Mouse (Mus musculus): ENCODE measurements at regions not wholly inside any gene's neighbourhood (a gene's known extent, or its start where the extent isn't known, plus 50 kb on each side); places are given as distances from the start of the nearest gene placed in this dataset.
"Not testable (repeated sequence)": the region's sequence is repeated elsewhere in the genome, so short reads cannot be mapped to it uniquely, and the experiment has no call there.

GRCm38 (mm10) chr4:131431188-131431587 is 406.9 kb downstream of the Ptpru start:
- Histone ChIP-seq H3K36me3 (replicated peaks; ENCODE audit: control insufficient read depth, insufficient read depth) (no peaks in the 10 kb centered on the region), H3K4me1 (replicated peaks; ENCODE audit: control insufficient read depth, insufficient read depth, low read length) (peaks cover 24% of the 10 kb centered on the region), H3K27me3 (ENCODE audit: control insufficient read depth, insufficient read depth, low read length) (no peaks in the 10 kb centered on the region), H3K4me3 (replicated peaks; ENCODE audit: low read length) (no peak overlapping the region), H3K9ac (no peak overlapping the region), H3K9me3 (ENCODE audit: control insufficient read depth, low read length) (no peaks in the 10 kb centered on the region), H3K4me2 (replicated peaks) (no peak overlapping the region), H3K27ac (no peak overlapping the region)
- DNase-seq (ENCODE audit: low spot score) = peak; percentile 89
- WGBS = 12% methylated on average over 5 of the region's 5 CpGs
- 0 out of 2 replicates have a peak, but pooled peaks have one; percentile 21 for ATAC-seq (ENCODE audit: low FRiP score)

- no peaks in the 10 kb centered on the region for H3K9me3 ChIP-seq (ENCODE audit: control insufficient read depth, low read length)
- DNase-seq (ENCODE audit: low spot score) (peak; percentile 32), ATAC-seq (ENCODE audit: low FRiP score) (no peak)
- no peaks in the 10 kb centered on the region for H3K36me3 ChIP-seq (replicated peaks; ENCODE audit: control insufficient read depth, insufficient read depth)
- no peak overlapping the region for H3K9ac ChIP-seq
- WGBS = 27% methylated on average over 13 of the region's 13 CpGs
- H3K4me3 ChIP-seq (replicated peaks; ENCODE audit: low read length) = no peak overlapping the region
- peaks cover 28% of the 10 kb centered on the region for H3K4me1 ChIP-seq (replicated peaks; ENCODE audit: control insufficient read depth, insufficient read depth, low read length)
- H3K27ac ChIP-seq = no peak overlapping the region
- H3K4me2 ChIP-seq (replicated peaks) = no peak overlapping the region
- no peaks in the 10 kb centered on the region for H3K27me3 ChIP-seq (ENCODE audit: control insufficient read depth, insufficient read depth, low read length)
These were observed 405.4 kb downstream of the Ptpru start for GRCm38 (mm10) chr4:131432591-131433177.

- no peak overlapping the region for H3K4me2 ChIP-seq (replicated peaks)
These were observed 402.9 kb downstream of the Ptpru start for GRCm38 (mm10) chr4:131435222-131435621.

GRCm38 (mm10) chr4:131438403-131438802 is 399.7 kb downstream of the Ptpru start:
- no peak overlapping the region for H3K27ac ChIP-seq
- no peaks in the 10 kb centered on the region for H3K36me3 ChIP-seq (replicated peaks; ENCODE audit: control insufficient read depth, insufficient read depth)
- no peaks in the 10 kb centered on the region for H3K9me3 ChIP-seq (ENCODE audit: control insufficient read depth, low read length)
- no peaks in the 10 kb centered on the region for H3K27me3 ChIP-seq (ENCODE audit: control insufficient read depth, insufficient read depth, low read length)
- DNase-seq (ENCODE audit: low spot score) (no peak), ATAC-seq (ENCODE audit: low FRiP score) (no peak)
- no peak overlapping the region for H3K4me3 ChIP-seq (replicated peaks; ENCODE audit: low read length)
- H3K4me2 ChIP-seq (replicated peaks) = no peak overlapping the region
- peaks cover 4% of the 10 kb centered on the region; the same call in 1 of the 2 replicates for H3K4me1 ChIP-seq (replicated peaks; ENCODE audit: control insufficient read depth, insufficient read depth, low read length)
- 90% methylated on average over 2 of the region's 2 CpGs for WGBS
- H3K9ac ChIP-seq = no peak overlapping the region

More at GRCm38 (mm10) chr4:131435222-131435621, 402.9 kb downstream of the Ptpru start:
- DNase-seq (ENCODE audit: low spot score) (no peak), ATAC-seq (ENCODE audit: low FRiP score) (no peak)
- Histone ChIP-seq H3K9me3 (ENCODE audit: control insufficient read depth, low read length) (no peaks in the 10 kb centered on the region), H3K27me3 (ENCODE audit: control insufficient read depth, insufficient read depth, low read length) (no peaks in the 10 kb centered on the region), H3K4me3 (replicated peaks; ENCODE audit: low read length) (no peak overlapping the region), H3K27ac (no peak overlapping the region), H3K9ac (no peak overlapping the region), H3K4me1 (replicated peaks; ENCODE audit: control insufficient read depth, insufficient read depth, low read length) (peaks cover 13% of the 10 kb centered on the region), H3K36me3 (replicated peaks; ENCODE audit: control insufficient read depth, insufficient read depth) (no peaks in the 10 kb centered on the region)
- 79% methylated on average over 12 of the region's 12 CpGs for WGBS

GRCm38 (mm10) chr4:131438883-131439282 is 399.2 kb downstream of the Ptpru start:
- DNase-seq (ENCODE audit: low spot score) (no peak), ATAC-seq (ENCODE audit: low FRiP score) (no peak)
- Histone ChIP-seq H3K9me3 (ENCODE audit: control insufficient read depth, low read length) (no peaks in the 10 kb centered on the region), H3K4me2 (replicated peaks) (no peak overlapping the region), H3K27ac (no peak overlapping the region), H3K27me3 (ENCODE audit: control insufficient read depth, insufficient read depth, low read length) (no peaks in the 10 kb centered on the region), H3K36me3 (replicated peaks; ENCODE audit: control insufficient read depth, insufficient read depth) (no peaks in the 10 kb centered on the region), H3K4me3 (replicated peaks; ENCODE audit: low read length) (no peak overlapping the region), H3K4me1 (replicated peaks; ENCODE audit: control insufficient read depth, insufficient read depth, low read length) (peaks cover 4% of the 10 kb centered on the region; the same call in 1 of the 2 replicates), H3K9ac (no peak overlapping the region)
- 34% methylated on average over 2 of the region's 2 CpGs for WGBS

GRCm38 (mm10) chr4:131440845-131441244 is 397.2 kb downstream of the Ptpru start:
- H3K9ac ChIP-seq = no peak overlapping the region
- H3K4me3 ChIP-seq (replicated peaks; ENCODE audit: low read length) = no peak overlapping the region
- no peaks in the 10 kb centered on the region for H3K9me3 ChIP-seq (ENCODE audit: control insufficient read depth, low read length)
- no peak overlapping the region for H3K4me2 ChIP-seq (replicated peaks)
- H3K4me1 ChIP-seq (replicated peaks; ENCODE audit: control insufficient read depth, insufficient read depth, low read length) = peaks cover 4% of the 10 kb centered on the region; the same call in 1 of the 2 replicates
- 78% methylated on average over 3 of the region's 3 CpGs for WGBS
- H3K27me3 ChIP-seq (ENCODE audit: control insufficient read depth, insufficient read depth, low read length) = no peaks in the 10 kb centered on the region
- no peak overlapping the region for H3K27ac ChIP-seq
- ATAC-seq (ENCODE audit: low FRiP score) (no peak), DNase-seq (ENCODE audit: low spot score) (no peak)
- H3K36me3 ChIP-seq (replicated peaks; ENCODE audit: control insufficient read depth, insufficient read depth) = no peaks in the 10 kb centered on the region

GRCm38 (mm10) chr4:131443518-131443917 is 394.6 kb downstream of the Ptpru start:
- no peaks in the 10 kb centered on the region for H3K9me3 ChIP-seq (ENCODE audit: control insufficient read depth, low read length)
- no peaks in the 10 kb centered on the region for H3K4me1 ChIP-seq (replicated peaks; ENCODE audit: control insufficient read depth, insufficient read depth, low read length)
- no peak for ATAC-seq (ENCODE audit: low FRiP score)
- no peak overlapping the region for H3K9ac ChIP-seq
- H3K4me3 ChIP-seq (replicated peaks; ENCODE audit: low read length) = no peak overlapping the region
- WGBS = 88% methylated on average over 2 of the region's 2 CpGs
- DNase-seq (ENCODE audit: low spot score) = no peak
- H3K36me3 ChIP-seq (replicated peaks; ENCODE audit: control insufficient read depth, insufficient read depth) = no peaks in the 10 kb centered on the region
- H3K4me2 ChIP-seq (replicated peaks) = no peak overlapping the region
- no peaks in the 10 kb centered on the region for H3K27me3 ChIP-seq (ENCODE audit: control insufficient read depth, insufficient read depth, low read length)
- H3K27ac ChIP-seq = no peak overlapping the region

- WGBS = 87% methylated on average over 1 of the region's 1 CpGs
- H3K4me1 ChIP-seq (replicated peaks; ENCODE audit: control insufficient read depth, insufficient read depth, low read length); ATAC-seq (ENCODE audit: low FRiP score); H3K4me2 ChIP-seq (replicated peaks); H3K36me3 ChIP-seq (replicated peaks; ENCODE audit: control insufficient read depth, insufficient read depth); H3K9me3 ChIP-seq (ENCODE audit: control insufficient read depth, low read length); H3K9ac ChIP-seq; H3K27ac ChIP-seq; DNase-seq (ENCODE audit: low spot score); H3K4me3 ChIP-seq (replicated peaks; ENCODE audit: low read length); H3K27me3 ChIP-seq (ENCODE audit: control insufficient read depth, insufficient read depth, low read length): not testable (repeated sequence)
These were observed 387.8 kb downstream of the Ptpru start for GRCm38 (mm10) chr4:131450296-131450695.

- Histone ChIP-seq H3K4me2 (replicated peaks) (no peak overlapping the region), H3K9me3 (ENCODE audit: control insufficient read depth, low read length) (no peaks in the 10 kb centered on the region), H3K36me3 (replicated peaks; ENCODE audit: control insufficient read depth, insufficient read depth) (no peaks in the 10 kb centered on the region), H3K4me1 (replicated peaks; ENCODE audit: control insufficient read depth, insufficient read depth, low read length) (peaks cover 17% of the 10 kb centered on the region), H3K27me3 (ENCODE audit: control insufficient read depth, insufficient read depth, low read length) (no peaks in the 10 kb centered on the region), H3K9ac (no peak overlapping the region), H3K4me3 (replicated peaks; ENCODE audit: low read length) (no peak overlapping the region), H3K27ac (no peak overlapping the region; the same call in 1 of the 2 replicates)
- DNase-seq (ENCODE audit: low spot score) (no peak), ATAC-seq (ENCODE audit: low FRiP score) (no peak)
- 32% methylated on average over 7 of the region's 7 CpGs for WGBS
These were observed 380.5 kb downstream of the Ptpru start for GRCm38 (mm10) chr4:131457551-131457950.

- no peaks in the 10 kb centered on the region for H3K27me3 ChIP-seq (ENCODE audit: control insufficient read depth, insufficient read depth, low read length)
- 79% methylated on average over 5 of the region's 5 CpGs for WGBS
- H3K9me3 ChIP-seq (ENCODE audit: control insufficient read depth, low read length) = 0 out of 2 replicates have a peak, but pooled peaks cover 1% of the 10 kb centered on the region
- ATAC-seq (ENCODE audit: low FRiP score) (no peak), DNase-seq (ENCODE audit: low spot score) (no peak)
- H3K27ac ChIP-seq = no peak overlapping the region
- H3K36me3 ChIP-seq (replicated peaks; ENCODE audit: control insufficient read depth, insufficient read depth) = no peaks in the 10 kb centered on the region
- no peak overlapping the region for H3K9ac ChIP-seq
- H3K4me2 ChIP-seq (replicated peaks) = no peak overlapping the region
- H3K4me1 ChIP-seq (replicated peaks; ENCODE audit: control insufficient read depth, insufficient read depth, low read length) = peaks cover 17% of the 10 kb centered on the region
- H3K4me3 ChIP-seq (replicated peaks; ENCODE audit: low read length) = no peak overlapping the region
These were observed 378.3 kb downstream of the Ptpru start for GRCm38 (mm10) chr4:131459746-131460145.

Measured in hindbrain, embryonic 14.5 days (tissue).